Mouse (Mus musculus): Measurements from ENCODE around the gene Lgi1. TPM values are rescaled to one million over a fixed set of nuclear protein-coding genes. Genes with fewer than 3 reads are reported as not detected.

Gene Lgi1
- polyA plus RNA-seq, 1 experiment, result 0.02 TPM

DNA sequence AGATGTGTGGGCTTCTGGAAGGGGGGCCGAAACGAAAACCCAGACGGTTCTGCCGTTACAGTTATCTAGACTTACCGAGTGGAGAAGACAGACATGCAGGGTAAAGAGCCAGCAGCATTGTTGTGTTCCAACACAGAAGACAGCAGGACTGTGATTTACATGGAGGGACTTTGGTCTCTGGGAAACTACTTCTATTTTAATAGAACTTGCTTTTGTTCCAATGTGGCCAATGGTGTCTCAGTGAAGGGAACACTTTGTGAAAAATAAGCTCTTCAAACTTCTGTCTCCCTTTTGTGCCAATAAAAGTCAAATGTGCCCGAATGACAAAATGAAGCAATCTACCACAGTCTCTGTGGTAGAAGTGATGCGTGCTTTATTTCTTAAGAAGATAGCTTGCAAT is 50.8 kb downstream of the Lgi1 start:
- 93% methylated on average over 7 of the region's 7 CpGs for WGBS
- DNase-seq (ENCODE audit: low read depth in 1 of 2, low spot score in 2 of 2), result no peak
- H3K36me3 ChIP-seq (ENCODE audit: control insufficient read depth, insufficient read depth, low read length), result no peaks in the 10 kb centered on the region
- no peaks in the 10 kb centered on the region for H3K4me1 ChIP-seq (ENCODE audit: control insufficient read depth, insufficient read depth, insufficient read length)
- no peak overlapping the region for H3K27ac ChIP-seq (ENCODE audit: insufficient read depth, low read length)
- no peak overlapping the region for H3K4me3 ChIP-seq (ENCODE audit: extremely low read depth, insufficient read depth, insufficient read length)
- TF ChIP-seq CTCF (IDR thresholded peaks at IDR 0.05; ENCODE audit: extremely low read depth, insufficient read depth, insufficient read length, insufficient replicate concordance) (no peak), POLR2A (IDR thresholded peaks at IDR 0.05; ENCODE audit: low read depth, low read length) (no peak)
- H3K27me3 ChIP-seq (ENCODE audit: control insufficient read depth, insufficient read depth, low read length), result no peaks in the 10 kb centered on the region

GRCm38 (mm10) chr19:38316602-38317313 is 52.4 kb downstream of the Lgi1 start:
- DNase-seq (ENCODE audit: low read depth in 1 of 2, low spot score in 2 of 2), result no peak
- H3K36me3 ChIP-seq (ENCODE audit: control insufficient read depth, insufficient read depth, low read length), result no peaks in the 10 kb centered on the region
- H3K4me1 ChIP-seq (ENCODE audit: control insufficient read depth, insufficient read depth, insufficient read length), result no peaks in the 10 kb centered on the region
- no peak overlapping the region for H3K27ac ChIP-seq (ENCODE audit: insufficient read depth, low read length)
- no peak for TF ChIP-seq POLR2A (IDR thresholded peaks at IDR 0.05; ENCODE audit: low read depth, low read length)
- no peak for TF ChIP-seq CTCF (IDR thresholded peaks at IDR 0.05; ENCODE audit: extremely low read depth, insufficient read depth, insufficient read length, insufficient replicate concordance)
- H3K27me3 ChIP-seq (ENCODE audit: control insufficient read depth, insufficient read depth, low read length), result no peaks in the 10 kb centered on the region
- no peak overlapping the region for H3K4me3 ChIP-seq (ENCODE audit: extremely low read depth, insufficient read depth, insufficient read length)
- 78% methylated on average over 6 of the region's 6 CpGs for WGBS

DNA sequence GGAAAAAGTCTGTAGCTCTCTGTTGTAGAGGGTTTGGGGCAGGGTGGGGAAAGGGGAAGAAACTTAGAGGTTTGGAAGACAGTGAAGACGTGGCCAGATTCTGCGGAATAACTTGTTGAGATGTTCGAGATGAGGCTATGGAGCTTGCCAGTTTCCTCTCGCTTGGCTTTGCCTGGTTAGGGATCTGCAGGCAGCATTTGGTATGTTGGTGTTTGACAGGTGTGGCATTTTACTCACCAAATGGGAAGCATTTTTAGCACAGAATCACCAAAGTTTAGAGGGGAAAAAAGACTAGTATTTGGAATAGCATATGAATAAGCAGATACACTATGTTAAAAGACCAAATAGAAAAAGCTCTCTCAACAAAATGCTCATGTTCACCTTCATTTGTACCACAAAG is 54.0 kb downstream of the Lgi1 start:
- 93% methylated on average over 4 of the region's 4 CpGs for WGBS
- H3K4me3 ChIP-seq (ENCODE audit: extremely low read depth, insufficient read depth, insufficient read length), result no peak overlapping the region
- no peaks in the 10 kb centered on the region for H3K4me1 ChIP-seq (ENCODE audit: control insufficient read depth, insufficient read depth, insufficient read length)
- no peak overlapping the region for H3K27ac ChIP-seq (ENCODE audit: insufficient read depth, low read length)
- no peak for TF ChIP-seq POLR2A (IDR thresholded peaks at IDR 0.05; ENCODE audit: low read depth, low read length)
- H3K36me3 ChIP-seq (ENCODE audit: control insufficient read depth, insufficient read depth, low read length), result no peaks in the 10 kb centered on the region
- H3K27me3 ChIP-seq (ENCODE audit: control insufficient read depth, insufficient read depth, low read length), result no peaks in the 10 kb centered on the region
- DNase-seq (ENCODE audit: low read depth in 1 of 2, low spot score in 2 of 2), result no peak

- no peaks in the 10 kb centered on the region for H3K36me3 ChIP-seq (ENCODE audit: control insufficient read depth, insufficient read depth, low read length)
- DNase-seq (ENCODE audit: low read depth in 1 of 2, low spot score in 2 of 2), result no peak
- H3K4me3 ChIP-seq (ENCODE audit: extremely low read depth, insufficient read depth, insufficient read length), result no peak overlapping the region
These were observed 54.8 kb downstream of the Lgi1 start for GRCm38 (mm10) chr19:38319168-38319567.

GRCm38 (mm10) chr19:38320651-38321188 is 56.4 kb downstream of the Lgi1 start:
- Histone ChIP-seq H3K4me3 (ENCODE audit: extremely low read depth, insufficient read depth, insufficient read length) (no peak overlapping the region), H3K36me3 (ENCODE audit: control insufficient read depth, insufficient read depth, low read length) (no peaks in the 10 kb centered on the region), H3K27me3 (ENCODE audit: control insufficient read depth, insufficient read depth, low read length) (no peaks in the 10 kb centered on the region), H3K4me1 (ENCODE audit: control insufficient read depth, insufficient read depth, insufficient read length) (no peaks in the 10 kb centered on the region), H3K27ac (ENCODE audit: insufficient read depth, low read length) (no peak overlapping the region)
- WGBS, result 83% methylated on average over 5 of the region's 5 CpGs
- DNase-seq (ENCODE audit: low read depth in 1 of 2, low spot score in 2 of 2), result no peak
- TF ChIP-seq POLR2A (IDR thresholded peaks at IDR 0.05; ENCODE audit: low read depth, low read length) (no peak), CTCF (IDR thresholded peaks at IDR 0.05; ENCODE audit: extremely low read depth, insufficient read depth, insufficient read length, insufficient replicate concordance) (no peak)

More at GRCm38 (mm10) chr19:38319168-38319567, 54.8 kb downstream of the Lgi1 start:
- WGBS, result 84% methylated on average over 4 of the region's 4 CpGs
- Histone ChIP-seq H3K27me3 (ENCODE audit: control insufficient read depth, insufficient read depth, low read length) (no peaks in the 10 kb centered on the region), H3K27ac (ENCODE audit: insufficient read depth, low read length) (no peak overlapping the region), H3K4me1 (ENCODE audit: control insufficient read depth, insufficient read depth, insufficient read length) (no peaks in the 10 kb centered on the region)
- no peak for TF ChIP-seq POLR2A (IDR thresholded peaks at IDR 0.05; ENCODE audit: low read depth, low read length)
- TF ChIP-seq CTCF (IDR thresholded peaks at IDR 0.05; ENCODE audit: extremely low read depth, insufficient read depth, insufficient read length, insufficient replicate concordance), result no peak

GRCm38 (mm10) chr19:38323726-38324125 is 59.4 kb downstream of the Lgi1 start:
- Histone ChIP-seq H3K36me3 (ENCODE audit: control insufficient read depth, insufficient read depth, low read length) (no peaks in the 10 kb centered on the region), H3K4me1 (ENCODE audit: control insufficient read depth, insufficient read depth, insufficient read length) (no peaks in the 10 kb centered on the region), H3K4me3 (ENCODE audit: extremely low read depth, insufficient read depth, insufficient read length) (no peak overlapping the region), H3K27ac (ENCODE audit: insufficient read depth, low read length) (no peak overlapping the region), H3K27me3 (ENCODE audit: control insufficient read depth, insufficient read depth, low read length) (no peaks in the 10 kb centered on the region)
- no peak for DNase-seq (ENCODE audit: low read depth in 1 of 2, low spot score in 2 of 2)
- TF ChIP-seq CTCF (IDR thresholded peaks at IDR 0.05; ENCODE audit: extremely low read depth, insufficient read depth, insufficient read length, insufficient replicate concordance) (no peak), POLR2A (IDR thresholded peaks at IDR 0.05; ENCODE audit: low read depth, low read length) (no peak)

Measured in spleen, adult 2 months (tissue).